Mouse (Mus musculus): ENCODE results near the gene Tgfb3.

The Tgfb3 gene

GRCm38 (mm10) chr12:86078176-86078552 lies 677 bp downstream of the Tgfb3 start:
- no peak for DNase-seq

- DNase-seq = no peak
Measured at GRCm38 (mm10) chr12:86077736-86078135, 1.1 kb downstream of the Tgfb3 start.

GRCm38 (mm10) chr12:86077322-86077721 lies 1.5 kb downstream of the Tgfb3 start:
- DNase-seq = no peak

GRCm38 (mm10) chr12:86076321-86076901 lies 2.4 kb downstream of the Tgfb3 start:
- peak; percentile 56 for DNase-seq

- DNase-seq = no peak
Measured at GRCm38 (mm10) chr12:86075358-86075757, 3.5 kb downstream of the Tgfb3 start.

DNA sequence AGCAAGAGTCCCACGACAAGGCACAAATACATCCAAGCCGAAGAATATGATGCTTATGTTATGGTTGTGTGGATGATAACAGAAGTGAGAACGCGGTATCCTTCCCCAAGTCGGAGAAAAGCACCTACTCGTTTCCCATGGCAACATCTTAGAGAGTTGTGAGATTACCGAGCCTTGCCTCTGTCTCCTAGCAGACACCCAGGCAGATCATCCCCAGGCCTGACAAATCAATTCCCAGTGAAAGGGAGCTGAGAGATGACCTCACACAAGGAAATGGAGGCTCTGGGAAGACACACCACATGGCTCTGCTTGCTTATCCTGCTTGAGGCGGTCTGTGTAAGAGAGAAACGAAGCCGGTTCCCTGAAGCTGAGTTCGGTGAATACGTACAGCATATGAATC lies 4.2 kb downstream of the Tgfb3 start:
- DNase-seq = no peak

DNA sequence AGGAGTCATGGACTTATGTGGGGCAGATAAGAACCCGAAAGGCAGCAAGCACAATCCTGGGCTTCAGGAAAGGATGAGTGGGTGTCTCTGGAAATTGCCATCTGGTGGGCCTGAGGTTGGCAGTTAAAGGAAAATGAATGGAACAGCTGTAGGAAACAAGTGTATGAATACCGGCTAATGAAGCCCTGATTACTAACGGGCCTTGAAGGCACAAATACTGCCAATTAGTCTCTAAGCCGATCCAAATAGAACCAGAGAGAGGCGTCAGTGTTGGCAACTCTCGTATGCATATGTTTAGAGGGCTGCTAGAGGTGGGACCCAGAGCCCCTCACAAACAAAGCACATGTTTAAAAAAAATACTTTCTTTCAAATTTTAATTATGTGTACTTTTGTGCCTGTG lies 7.4 kb downstream of the Tgfb3 start:
- DNase-seq = no peak

DNA sequence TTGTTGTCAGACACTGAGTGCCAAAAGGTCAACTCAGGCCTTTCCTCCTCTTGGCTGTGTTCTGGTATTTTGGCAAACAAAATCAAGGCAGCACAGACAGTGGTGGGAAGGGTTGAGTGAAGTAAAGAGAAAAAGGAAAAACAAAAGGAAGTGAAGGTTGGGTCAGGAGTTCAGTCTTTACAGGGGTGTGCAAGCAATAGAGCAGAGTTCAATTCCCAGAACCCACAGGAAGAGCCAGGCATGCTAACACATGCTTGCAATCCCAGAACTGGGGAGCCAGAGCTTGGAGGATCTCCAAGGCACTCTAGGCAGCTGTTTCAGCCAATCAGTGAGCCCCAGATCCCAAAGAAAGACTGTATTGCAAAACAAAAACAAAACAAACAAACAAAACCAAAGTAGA lies 14.0 kb downstream of the Tgfb3 start:
- no peak for DNase-seq

- DNase-seq = no peak
Measured at GRCm38 (mm10) chr12:86059341-86059740, 19.5 kb downstream of the Tgfb3 start.

DNA sequence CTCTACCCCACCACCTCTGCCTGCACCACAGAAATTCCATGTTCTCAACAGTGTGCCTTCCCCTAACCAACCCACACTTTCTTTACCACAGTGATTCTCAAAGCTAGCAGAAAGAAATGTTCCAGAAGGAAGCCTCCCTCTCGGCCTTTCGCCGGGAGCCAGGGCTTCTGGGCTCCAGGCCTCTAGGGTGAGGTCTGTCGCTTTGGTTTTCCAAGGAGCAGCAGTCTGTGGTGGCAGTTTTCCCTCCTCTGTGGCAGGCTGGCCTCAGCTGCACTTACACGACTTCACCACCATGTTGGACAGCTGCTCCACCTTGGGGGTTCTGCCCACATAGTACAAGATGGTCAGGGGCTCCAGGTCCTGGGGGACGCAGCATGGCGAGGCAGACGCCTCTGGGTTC lies 21.3 kb downstream of the Tgfb3 start:
- DNase-seq = no peak

DNA sequence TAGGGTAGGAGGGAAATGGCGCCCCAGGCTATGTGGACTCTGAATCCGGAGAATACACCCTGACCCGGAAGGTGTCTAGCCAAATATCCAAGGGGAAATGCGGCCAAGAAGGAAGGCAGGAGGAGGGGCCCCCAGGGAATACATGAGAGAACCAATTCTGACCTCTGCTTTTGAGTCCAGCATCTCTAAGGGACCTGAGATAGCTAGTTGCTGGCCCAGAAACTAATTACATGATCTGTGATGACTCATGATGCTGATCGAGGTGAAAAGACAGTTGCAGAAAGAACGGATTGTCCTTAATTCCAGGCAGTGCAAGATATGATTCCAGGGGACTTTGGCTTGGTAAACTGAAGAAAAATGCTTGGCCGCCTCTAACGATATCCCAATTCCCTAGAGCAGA lies 21.9 kb downstream of the Tgfb3 start:
- no peak for DNase-seq

- no peak for DNase-seq
Measured at GRCm38 (mm10) chr12:86055306-86055705, 23.5 kb downstream of the Tgfb3 start.

DNA sequence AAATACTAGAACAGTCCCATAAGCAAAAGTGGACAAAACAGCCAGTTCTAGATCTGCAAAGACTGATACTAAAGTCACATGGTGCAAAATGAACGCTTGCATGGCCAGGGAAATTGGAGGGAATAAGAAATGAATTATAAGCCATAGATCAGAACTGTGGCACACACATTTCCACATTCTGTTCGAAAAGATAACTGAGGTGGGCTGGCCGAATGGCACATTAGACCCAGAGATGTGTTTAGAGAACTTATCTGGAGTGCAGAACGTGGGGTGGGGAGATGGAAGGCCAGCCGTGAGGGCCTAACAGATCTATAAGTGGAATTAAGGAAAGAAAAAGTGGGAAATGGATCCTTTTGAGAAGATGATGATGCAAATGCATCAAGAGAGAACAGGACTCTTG lies 27.4 kb downstream of the Tgfb3 start:
- DNase-seq = no peak

DNA sequence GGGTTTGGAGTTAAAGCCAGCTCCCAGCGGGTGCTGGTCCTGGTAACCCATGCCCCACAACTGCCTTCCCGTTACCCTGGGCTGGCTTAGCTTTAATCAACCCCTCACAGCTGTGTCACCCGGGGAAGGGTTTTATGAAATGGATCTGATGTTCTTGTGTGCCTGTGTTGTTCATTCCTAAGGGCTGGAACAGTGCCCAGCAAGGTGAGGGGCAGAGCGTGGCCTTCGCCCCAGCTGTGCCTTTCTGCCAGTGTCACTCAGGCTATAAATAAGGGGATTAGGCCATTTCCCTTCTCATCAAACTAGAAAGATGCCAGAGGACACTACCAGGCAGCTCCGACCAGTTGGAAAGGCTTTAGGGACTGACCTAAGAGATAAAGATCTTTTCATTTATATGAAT lies 29.0 kb downstream of the Tgfb3 start:
- DNase-seq = no peak

DNA sequence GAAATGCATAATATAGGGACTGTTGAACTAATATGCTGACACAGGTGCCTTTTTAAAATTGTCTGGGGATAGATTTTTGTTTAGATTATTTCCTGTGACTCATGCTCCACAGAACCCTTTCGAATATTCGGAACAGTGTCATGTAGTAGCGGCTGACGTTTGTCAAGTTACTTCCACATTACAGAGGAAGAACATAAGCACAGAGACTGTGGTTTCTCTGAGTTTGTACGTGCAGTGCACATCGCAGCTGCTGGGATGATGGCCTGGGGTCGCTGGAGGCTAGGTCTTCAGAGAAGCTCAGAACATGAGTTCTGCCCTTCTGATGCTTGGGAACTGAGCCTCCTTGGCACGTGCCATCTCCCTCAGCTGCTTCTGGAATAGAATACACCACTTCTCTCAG lies 31.5 kb downstream of the Tgfb3 start:
- DNase-seq = no peak

DNA sequence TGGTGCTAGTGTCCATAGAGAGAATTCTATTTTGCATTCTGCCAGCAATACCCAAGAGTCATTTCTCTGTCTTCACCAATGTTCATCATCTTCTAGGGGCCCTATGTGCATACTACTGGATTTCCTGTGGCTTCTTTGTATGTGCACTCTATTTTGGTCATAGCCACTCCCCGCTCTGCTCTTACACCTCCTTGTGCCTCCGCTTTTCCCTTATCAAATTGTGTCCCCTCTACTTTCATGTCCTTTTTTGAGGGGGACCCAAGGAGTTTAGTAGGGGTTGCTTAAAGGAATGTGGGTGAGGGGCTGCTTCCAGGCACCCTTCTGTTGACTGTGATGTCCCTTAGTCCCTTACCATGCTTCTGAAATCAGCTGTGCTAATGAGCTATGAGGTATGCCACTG lies 32.1 kb downstream of the Tgfb3 start:
- DNase-seq = no peak

GRCm38 (mm10) chr12:86046141-86046540 lies 32.7 kb downstream of the Tgfb3 start:
- DNase-seq = no peak

DNA sequence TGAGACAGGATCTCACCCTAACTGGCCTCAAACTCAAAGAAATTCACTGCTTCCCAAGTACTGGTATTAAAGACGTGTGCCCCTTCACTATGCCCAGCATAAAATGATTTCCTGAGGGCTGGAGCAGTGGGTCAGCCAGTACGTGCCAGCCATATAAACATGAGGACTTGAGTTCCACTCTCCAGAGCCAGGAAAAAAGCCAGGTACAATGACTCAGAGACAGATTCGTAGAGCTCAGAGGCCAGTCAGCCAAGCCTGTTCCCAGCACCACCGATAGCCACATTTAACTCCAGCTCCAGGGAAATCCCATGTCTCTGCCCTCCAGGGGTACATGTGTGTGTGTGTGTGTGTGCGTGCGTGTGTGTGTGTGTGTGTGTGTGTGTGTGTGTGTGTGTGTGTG lies 39.1 kb downstream of the Tgfb3 start:
- DNase-seq = no peak

GRCm38 (mm10) chr12:86039078-86039477 lies 39.8 kb downstream of the Tgfb3 start:
- no peak for DNase-seq

DNA sequence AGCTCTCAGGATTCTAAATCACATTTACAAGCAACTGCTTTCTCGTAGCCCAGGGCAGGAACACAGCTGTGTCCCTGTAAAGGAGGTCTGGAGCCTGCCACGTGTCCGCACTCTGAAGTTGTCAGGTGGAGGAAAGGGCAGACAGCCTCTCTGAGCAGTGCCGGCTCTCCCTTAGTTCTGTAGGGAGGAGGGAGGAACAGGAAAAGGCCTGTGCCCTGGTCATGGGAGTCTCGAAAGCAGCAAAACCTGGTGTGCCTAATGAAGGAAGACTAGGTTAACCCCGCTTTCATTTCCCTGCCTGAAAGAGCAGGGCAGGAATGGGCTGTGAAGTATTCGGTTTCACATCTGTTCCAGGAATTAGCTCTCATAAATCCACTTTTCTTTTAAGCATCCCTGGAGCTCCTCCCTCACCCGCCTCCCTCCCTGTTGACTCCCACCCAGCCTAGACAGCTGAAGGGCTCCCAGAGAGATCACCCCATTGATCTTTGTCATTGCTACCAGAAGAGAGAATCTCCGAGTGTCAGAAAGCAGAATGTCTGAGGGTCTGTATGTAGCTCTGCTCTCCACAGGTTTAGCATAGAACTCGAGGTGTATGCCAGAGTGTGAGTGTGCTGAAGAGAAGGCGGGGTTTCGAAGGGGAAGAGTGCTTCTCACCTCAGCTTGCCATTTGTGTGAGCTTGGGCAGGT lies 41.5 kb downstream of the Tgfb3 start:
- DNase-seq = no peak

GRCm38 (mm10) chr12:86036368-86037166 lies 42.3 kb downstream of the Tgfb3 start:
- no peak for DNase-seq

DNA sequence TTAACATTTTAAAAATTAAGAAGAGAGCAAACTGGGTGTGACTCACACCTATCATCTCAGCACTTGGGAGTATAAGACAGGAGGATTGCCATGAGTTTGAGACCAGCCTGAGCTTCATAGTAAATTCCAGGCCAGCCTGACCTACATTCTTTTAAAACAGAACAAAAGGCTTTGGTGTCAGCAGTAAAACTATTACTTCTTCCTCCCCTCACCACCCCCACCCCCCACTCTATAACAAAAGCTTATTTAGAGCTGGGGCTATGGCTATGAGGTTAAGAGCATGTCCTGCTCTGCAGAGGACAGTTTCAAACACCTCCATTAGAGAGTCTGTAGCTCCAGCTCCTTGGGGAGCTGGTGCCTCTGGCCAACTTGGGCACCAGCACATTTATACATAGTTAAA lies 43.3 kb downstream of the Tgfb3 start:
- no peak for DNase-seq

DNA sequence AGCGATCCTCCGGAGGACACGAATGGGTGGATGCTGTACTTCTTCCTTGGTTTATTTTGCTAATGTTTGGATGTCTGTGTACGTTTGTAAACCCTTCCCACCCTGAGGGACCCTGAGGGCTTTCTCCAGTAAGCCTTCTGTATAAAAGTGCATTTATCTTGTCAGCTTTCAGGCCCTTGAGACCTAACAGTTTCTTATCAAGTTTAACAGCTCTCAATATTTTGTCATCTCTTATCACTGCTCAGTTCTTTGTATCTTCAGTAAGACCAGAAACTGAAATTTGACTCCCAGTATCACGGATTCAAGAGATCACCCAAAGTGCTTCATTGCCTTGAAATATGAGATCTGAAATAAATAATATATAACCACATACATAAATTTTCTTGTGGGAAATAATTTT lies 47.9 kb downstream of the Tgfb3 start:
- no peak for DNase-seq

DNA sequence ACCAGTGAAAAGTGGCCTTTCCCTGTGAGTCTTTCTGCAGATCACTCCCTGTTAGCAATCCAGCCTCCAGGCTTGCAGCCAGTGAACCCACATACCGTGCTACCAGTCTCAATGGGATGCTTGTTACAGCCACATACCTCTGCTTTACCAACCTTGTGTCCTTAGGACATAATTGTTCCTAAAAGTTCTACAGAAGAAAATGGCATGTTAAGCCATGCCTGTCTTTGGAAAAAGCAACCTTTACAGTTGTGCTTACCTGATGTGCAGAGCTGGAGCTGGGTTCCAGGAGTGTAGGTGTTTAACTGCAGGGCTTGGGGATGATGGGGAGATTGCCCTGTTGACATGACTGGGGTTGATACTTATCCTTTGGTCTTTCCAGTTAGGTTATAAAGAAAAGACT lies 51.1 kb downstream of the Tgfb3 start:
- no peak for DNase-seq
